Mouse (Mus musculus): ENCODE measurements around the gene Pax7. TPM values are rescaled to one million over a fixed set of nuclear protein-coding genes. Genes with fewer than 3 reads are reported as not detected.

Pax7 gene
- polyA plus RNA-seq, 1 experiment, result 0.06 TPM

- WGBS, result 9% methylated on average over 3 of the region's 3 CpGs
- Histone ChIP-seq H3K36me3 (ENCODE audit: control insufficient read depth, insufficient read depth, low read length) (no peaks in the 10 kb centered on the region), H3K4me3 (ENCODE audit: insufficient read depth, low read depth, low read length) (no peak overlapping the region), H3K27me3 (replicated peaks; ENCODE audit: control insufficient read depth, insufficient read depth, low read length) (peaks cover 18% of the 10 kb centered on the region), H3K4me1 (ENCODE audit: control insufficient read depth, insufficient read depth, low read length) (peaks cover 2% of the 10 kb centered on the region; the same call in 1 of the 2 replicates), H3K27ac (ENCODE audit: insufficient read depth, low read depth, low read length) (no peak overlapping the region)
- TF ChIP-seq POLR2A (IDR thresholded peaks at IDR 0.05; ENCODE audit: low read depth, low read length) (no peak), CTCF (conservative IDR thresholded peaks at IDR 0.05; ENCODE audit: insufficient read depth, insufficient read length, low read depth, low read length) (no peak)
- DNase-seq, result no peak
These were observed 7.1 kb downstream of the Pax7 start for GRCm38 (mm10) chr4:139826231-139826630.

GRCm38 (mm10) chr4:139825326-139826112 lies 7.8 kb downstream of the Pax7 start:
- no peaks in the 10 kb centered on the region for H3K36me3 ChIP-seq (ENCODE audit: control insufficient read depth, insufficient read depth, low read length)
- peaks cover 22% of the 10 kb centered on the region for H3K27me3 ChIP-seq (replicated peaks; ENCODE audit: control insufficient read depth, insufficient read depth, low read length)

GRCm38 (mm10) chr4:139824572-139825325 lies 8.6 kb downstream of the Pax7 start:
- TF ChIP-seq POLR2A (IDR thresholded peaks at IDR 0.05; ENCODE audit: low read depth, low read length), result no peak
- no peak for TF ChIP-seq CTCF (conservative IDR thresholded peaks at IDR 0.05; ENCODE audit: insufficient read depth, insufficient read length, low read depth, low read length)
- Histone ChIP-seq H3K4me3 (ENCODE audit: insufficient read depth, low read depth, low read length) (no peak overlapping the region), H3K27ac (ENCODE audit: insufficient read depth, low read depth, low read length) (no peak overlapping the region), H3K4me1 (ENCODE audit: control insufficient read depth, insufficient read depth, low read length) (peaks cover 2% of the 10 kb centered on the region; the same call in 1 of the 2 replicates), H3K36me3 (ENCODE audit: control insufficient read depth, insufficient read depth, low read length) (no peaks in the 10 kb centered on the region), H3K27me3 (replicated peaks; ENCODE audit: control insufficient read depth, insufficient read depth, low read length) (peaks cover 22% of the 10 kb centered on the region)
- DNase-seq, result peak; percentile 54
- WGBS, result 1% methylated on average over 22 of the region's 22 CpGs

More at GRCm38 (mm10) chr4:139825326-139826112, 7.8 kb downstream of the Pax7 start:
- no peak for TF ChIP-seq CTCF (conservative IDR thresholded peaks at IDR 0.05; ENCODE audit: insufficient read depth, insufficient read length, low read depth, low read length)
- TF ChIP-seq POLR2A (IDR thresholded peaks at IDR 0.05; ENCODE audit: low read depth, low read length), result no peak
- Histone ChIP-seq H3K27ac (ENCODE audit: insufficient read depth, low read depth, low read length) (no peak overlapping the region), H3K4me1 (ENCODE audit: control insufficient read depth, insufficient read depth, low read length) (peaks cover 2% of the 10 kb centered on the region; the same call in 1 of the 2 replicates), H3K4me3 (ENCODE audit: insufficient read depth, low read depth, low read length) (no peak overlapping the region)
- DNase-seq, result no peak
- 6% methylated on average over 14 of the region's 14 CpGs for WGBS

GRCm38 (mm10) chr4:139823870-139824472 lies 9.4 kb downstream of the Pax7 start:
- TF ChIP-seq CTCF (conservative IDR thresholded peaks at IDR 0.05; ENCODE audit: insufficient read depth, insufficient read length, low read depth, low read length), result no peak
- no peak for TF ChIP-seq POLR2A (IDR thresholded peaks at IDR 0.05; ENCODE audit: low read depth, low read length)
- no peak overlapping the region for H3K4me3 ChIP-seq (ENCODE audit: insufficient read depth, low read depth, low read length)

DNA sequence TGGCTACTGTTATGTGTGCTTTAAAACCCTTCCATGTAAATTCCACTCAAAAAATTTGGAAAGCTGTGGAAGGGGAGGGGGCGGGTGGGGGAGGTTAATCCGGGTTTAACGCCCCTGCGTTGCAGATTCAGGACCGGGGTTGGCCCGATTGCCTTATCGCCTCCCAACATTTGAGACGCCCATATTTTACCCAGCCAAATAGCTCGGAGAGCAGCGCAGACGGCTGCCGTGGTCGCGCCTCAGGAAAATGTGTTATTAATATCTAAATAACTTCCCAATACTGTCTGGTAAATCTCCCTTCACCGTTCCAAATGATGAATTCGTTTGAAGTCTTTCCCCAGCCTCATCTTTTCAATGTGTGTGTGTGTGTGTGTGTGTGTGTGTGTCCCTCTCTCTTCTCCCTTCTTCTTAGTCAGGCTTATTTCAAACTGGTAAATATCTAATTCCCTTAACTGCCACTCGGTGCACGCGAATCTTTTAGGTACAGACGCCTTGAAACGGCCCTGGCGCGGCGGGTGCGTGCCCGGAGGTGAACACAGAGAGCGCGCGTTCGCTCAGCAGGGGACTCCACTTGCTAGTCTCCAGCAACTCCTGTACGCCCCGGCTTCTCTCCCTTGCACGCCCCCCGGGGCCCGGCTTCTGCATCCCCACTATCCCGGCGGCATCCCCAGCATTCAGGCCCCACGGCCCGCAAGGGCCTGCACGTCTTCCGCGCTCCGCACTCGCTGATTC lies 10.0 kb downstream of the Pax7 start:
- H3K4me3 ChIP-seq (ENCODE audit: insufficient read depth, low read depth, low read length), result no peak overlapping the region
- TF ChIP-seq CTCF (conservative IDR thresholded peaks at IDR 0.05; ENCODE audit: insufficient read depth, insufficient read length, low read depth, low read length) (no peak), POLR2A (IDR thresholded peaks at IDR 0.05; ENCODE audit: low read depth, low read length) (no peak)
- peaks cover 22% of the 10 kb centered on the region for H3K27me3 ChIP-seq (replicated peaks; ENCODE audit: control insufficient read depth, insufficient read depth, low read length)
- no peak for DNase-seq
- H3K27ac ChIP-seq (ENCODE audit: insufficient read depth, low read depth, low read length), result no peak overlapping the region
- 3% methylated on average over 44 of the region's 44 CpGs for WGBS
- no peaks in the 10 kb centered on the region for H3K36me3 ChIP-seq (ENCODE audit: control insufficient read depth, insufficient read depth, low read length)
- H3K4me1 ChIP-seq (ENCODE audit: control insufficient read depth, insufficient read depth, low read length), result peaks cover 2% of the 10 kb centered on the region; the same call in 1 of the 2 replicates

More at GRCm38 (mm10) chr4:139823870-139824472, 9.4 kb downstream of the Pax7 start:
- DNase-seq, result no peak
- peaks cover 22% of the 10 kb centered on the region for H3K27me3 ChIP-seq (replicated peaks; ENCODE audit: control insufficient read depth, insufficient read depth, low read length)
- 3% methylated on average over 32 of the region's 32 CpGs for WGBS
- H3K4me1 ChIP-seq (ENCODE audit: control insufficient read depth, insufficient read depth, low read length), result peaks cover 2% of the 10 kb centered on the region; the same call in 1 of the 2 replicates
- no peak overlapping the region for H3K27ac ChIP-seq (ENCODE audit: insufficient read depth, low read depth, low read length)
- H3K36me3 ChIP-seq (ENCODE audit: control insufficient read depth, insufficient read depth, low read length), result no peaks in the 10 kb centered on the region

DNA sequence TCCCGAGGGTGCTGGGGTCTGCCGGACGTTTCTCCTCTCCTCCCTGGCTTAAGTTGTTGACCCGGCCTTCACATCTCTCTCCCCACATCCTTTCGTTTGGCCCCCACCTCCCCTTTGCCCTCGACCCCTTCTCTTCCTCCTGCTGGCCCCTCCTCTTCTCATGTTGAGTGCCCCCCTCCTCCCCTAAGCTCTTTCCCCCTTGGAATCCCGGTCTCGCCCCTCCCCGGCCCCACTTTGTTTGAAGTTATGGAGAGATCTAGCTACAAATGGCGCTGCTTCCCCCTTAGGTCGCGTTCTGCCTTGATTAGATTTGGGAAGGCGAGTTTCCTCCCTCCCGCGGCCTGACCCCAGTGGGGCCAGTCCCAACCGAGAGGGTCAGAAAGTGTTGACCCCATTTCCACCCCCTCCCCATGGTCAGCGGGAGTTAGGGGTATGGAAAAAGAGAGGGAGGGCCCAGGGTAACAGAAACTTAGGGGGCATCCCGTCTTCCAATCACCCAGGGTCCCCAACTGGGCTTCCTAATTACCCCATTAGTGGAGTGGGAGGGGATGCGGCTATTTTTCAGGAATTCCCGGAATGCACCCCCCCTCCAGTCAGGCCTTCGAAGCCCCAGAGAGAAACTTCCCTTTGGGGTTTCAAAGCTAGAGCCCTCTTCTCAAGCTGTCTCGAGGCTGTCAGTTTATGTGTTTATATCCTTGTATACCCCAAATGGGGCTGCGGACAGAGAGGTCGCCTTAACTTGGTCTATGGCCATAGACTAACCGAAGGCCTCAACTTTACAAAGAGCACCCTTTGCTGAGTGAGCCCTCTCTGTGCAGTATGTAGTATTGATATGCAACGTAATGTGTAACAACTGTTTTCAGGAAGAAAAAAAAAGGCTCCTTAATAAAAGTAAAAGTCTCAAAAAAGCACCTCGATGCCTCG lies 10.9 kb downstream of the Pax7 start:
- H3K27me3 ChIP-seq (replicated peaks; ENCODE audit: control insufficient read depth, insufficient read depth, low read length), result peaks cover 19% of the 10 kb centered on the region
- DNase-seq, result no peak
- TF ChIP-seq POLR2A (IDR thresholded peaks at IDR 0.05; ENCODE audit: low read depth, low read length) (no peak), CTCF (conservative IDR thresholded peaks at IDR 0.05; ENCODE audit: insufficient read depth, insufficient read length, low read depth, low read length) (no peak)
- peaks cover 2% of the 10 kb centered on the region; the same call in 1 of the 2 replicates for H3K4me1 ChIP-seq (ENCODE audit: control insufficient read depth, insufficient read depth, low read length)
- no peak overlapping the region for H3K27ac ChIP-seq (ENCODE audit: insufficient read depth, low read depth, low read length)
- 4% methylated on average over 28 of the region's 28 CpGs for WGBS
- H3K4me3 ChIP-seq (ENCODE audit: insufficient read depth, low read depth, low read length), result no peak overlapping the region
- no peaks in the 10 kb centered on the region for H3K36me3 ChIP-seq (ENCODE audit: control insufficient read depth, insufficient read depth, low read length)

All from kidney, adult 2 months (tissue).